Mouse (Mus musculus): ENCODE measurements around the gene Gabrg3. TPM values are rescaled to one million over a fixed set of nuclear protein-coding genes. Genes with fewer than 3 reads are reported as not detected.

Gene Gabrg3
- total RNA-seq, 2 experiments from 2014 or later: 1.2 to 9.1 TPM

DNA sequence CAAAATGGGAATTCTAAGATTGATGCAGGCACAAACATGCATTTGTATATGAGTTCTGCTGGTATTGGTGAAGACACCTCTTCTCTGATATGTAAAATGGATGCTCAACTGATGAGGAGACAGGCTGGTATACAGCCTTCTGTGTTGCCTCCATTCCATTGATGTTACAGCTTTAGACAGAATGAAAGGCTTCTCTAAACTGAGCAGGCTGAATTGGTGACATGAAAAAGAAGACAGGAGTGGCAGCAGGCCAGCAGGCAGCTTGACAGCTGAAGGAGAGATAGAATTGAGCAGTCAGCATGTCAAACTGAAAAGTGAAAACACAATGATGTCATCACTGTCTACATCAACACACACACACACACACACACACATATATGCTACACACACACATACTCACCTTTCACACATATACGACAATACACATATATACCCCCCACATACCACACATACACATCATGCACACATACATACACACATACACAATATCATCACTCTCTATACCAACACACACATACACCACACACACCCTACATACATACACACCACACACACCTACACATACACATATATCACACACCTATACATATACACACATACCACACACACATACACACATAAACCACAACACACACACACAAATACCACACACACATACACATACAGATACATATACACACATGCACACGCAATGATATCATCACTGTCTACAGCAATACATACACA is 315.4 kb downstream of the Gabrg3 start:
- DNase-seq (ENCODE audit: low spot score in 2 of 2): no peak

DNA sequence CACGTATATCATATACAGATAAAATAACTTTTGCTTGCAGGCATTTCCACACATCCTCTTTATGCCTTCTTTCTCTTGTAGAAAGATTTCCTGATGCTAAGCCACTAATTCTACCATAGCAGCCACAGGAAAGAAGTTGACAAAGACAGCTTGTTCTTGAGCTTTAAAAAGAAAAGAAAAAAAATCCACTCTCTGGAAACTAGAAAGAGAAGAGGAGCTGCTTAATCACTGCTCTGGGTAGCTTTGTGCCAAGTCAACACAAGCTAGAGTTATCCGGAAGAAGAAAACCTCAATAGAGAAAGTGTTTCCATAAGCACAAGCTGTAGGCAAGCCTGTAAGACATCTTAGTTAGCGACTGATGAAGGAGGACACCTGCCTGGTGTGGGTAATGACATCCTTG is 321.6 kb downstream of the Gabrg3 start:
- no peak for DNase-seq (ENCODE audit: low spot score in 2 of 2)

DNA sequence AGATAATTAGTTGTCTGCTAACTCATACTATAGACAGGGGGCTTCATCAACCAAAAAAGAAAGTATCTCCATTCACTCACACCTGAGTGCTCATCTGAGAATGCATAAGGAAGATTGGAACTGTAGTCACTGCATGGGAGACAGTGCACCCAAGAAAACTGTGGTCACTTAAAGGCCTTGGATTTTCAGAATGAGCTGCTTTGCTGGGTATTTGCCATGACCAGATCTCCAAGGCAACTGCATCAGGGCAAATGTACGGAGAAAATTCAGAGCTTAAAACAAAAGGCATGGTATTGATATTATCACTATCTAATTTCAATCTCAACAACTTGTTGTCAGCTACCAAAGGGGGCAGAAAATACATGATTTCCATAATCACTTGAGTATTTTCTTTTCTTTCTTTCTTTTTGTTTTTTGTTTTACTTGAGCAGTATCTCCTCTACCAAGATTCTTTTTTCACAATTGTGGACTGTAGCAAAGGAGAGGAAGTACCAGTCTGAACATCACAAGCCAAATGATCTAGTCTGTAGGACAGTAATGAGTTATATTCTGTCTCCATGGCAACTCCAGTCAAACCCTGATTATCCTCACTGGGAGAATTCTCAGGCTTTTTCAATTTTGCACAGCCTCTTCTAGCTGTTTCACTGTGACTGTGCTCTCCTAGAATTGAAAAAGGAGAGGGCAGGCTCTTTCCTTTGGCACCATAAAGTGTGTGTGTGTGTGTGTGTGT is 335.9 kb downstream of the Gabrg3 start:
- DNase-seq (ENCODE audit: low spot score in 2 of 2): no peak

DNA sequence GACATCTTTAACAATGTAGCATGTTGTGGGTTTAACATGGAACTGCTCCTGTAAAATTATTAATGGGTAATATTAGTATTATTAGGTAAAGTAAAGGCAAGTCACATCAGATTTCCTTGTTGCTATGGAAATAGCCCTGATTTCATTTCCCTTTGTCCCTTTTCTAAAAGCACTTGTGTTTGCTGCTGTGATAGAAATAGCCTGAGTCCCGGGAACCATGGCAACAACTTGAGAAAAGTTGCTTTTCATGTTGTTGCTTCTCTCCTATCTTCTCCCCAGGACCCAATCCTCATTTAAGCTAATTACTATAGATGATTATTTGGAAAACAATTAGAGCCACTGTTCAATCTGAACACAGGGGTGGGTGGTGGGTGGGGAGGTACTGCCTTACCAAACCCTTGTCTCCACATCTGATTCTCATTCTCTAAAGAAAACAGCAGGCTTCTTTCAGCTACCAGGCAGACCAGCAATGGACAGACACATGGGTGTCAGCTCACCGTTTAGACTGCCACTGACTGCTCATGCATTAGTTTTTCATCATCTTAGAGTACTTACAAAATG is 349.0 kb downstream of the Gabrg3 start:
- no peak for DNase-seq (ENCODE audit: low spot score in 2 of 2)

DNA sequence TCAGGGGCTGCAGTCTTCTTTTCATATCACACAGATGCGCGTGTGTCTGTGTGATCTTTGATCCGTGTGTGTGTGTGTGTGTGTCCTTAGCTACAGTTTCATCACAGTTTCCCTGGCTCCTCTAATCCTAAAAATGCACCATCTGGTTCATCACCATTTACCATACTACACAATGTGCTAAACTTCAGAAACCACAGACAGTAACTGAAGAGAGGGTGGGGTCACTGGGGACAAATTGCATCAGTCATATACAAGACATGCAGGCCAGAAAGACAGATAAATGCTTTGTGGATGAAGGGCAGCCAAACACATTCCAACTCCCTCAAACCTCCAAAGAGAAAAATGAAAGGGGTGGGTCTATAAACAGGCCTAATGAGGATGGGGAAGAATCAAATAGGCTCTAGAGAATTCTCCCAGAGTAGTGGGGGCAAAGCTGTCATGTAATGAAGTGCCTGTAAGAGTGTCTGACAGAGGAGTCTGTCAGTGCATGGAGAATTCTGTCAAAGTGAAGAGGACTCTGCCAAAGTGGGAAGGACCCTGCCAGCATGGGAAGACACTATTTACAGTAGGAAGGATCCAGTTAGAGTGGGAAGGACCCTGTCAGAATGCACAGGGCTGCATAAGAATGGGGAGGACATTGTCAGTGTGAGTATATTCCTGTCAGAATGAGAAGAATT is 386.3 kb downstream of the Gabrg3 start:
- DNase-seq (ENCODE audit: low spot score in 2 of 2): no peak

- no peak for DNase-seq (ENCODE audit: low spot score in 2 of 2)
These were observed 389.0 kb downstream of the Gabrg3 start for GRCm38 (mm10) chr7:56997713-56998624.

DNA sequence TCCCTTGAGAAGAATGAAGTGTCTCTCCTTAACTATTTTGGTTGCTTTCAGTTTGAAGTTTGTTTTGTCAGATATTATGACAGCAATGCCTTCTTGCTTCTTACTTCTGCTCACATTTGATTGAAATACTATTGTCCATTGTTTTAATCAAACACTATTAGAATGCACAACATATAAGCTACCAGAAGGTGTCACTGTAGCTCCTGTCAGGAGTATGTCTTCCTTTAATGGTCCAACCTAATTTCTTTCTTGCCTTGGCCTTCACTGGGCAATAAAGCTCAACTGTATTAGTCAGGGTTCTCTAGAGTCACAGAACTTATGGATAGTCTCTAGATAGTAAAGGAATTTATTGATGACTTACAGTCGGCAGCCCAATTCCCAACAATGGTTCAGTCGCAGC is 440.6 kb downstream of the Gabrg3 start:
- no peak for DNase-seq (ENCODE audit: low spot score in 2 of 2)

GRCm38 (mm10) chr7:56941606-56942005 is 445.4 kb downstream of the Gabrg3 start:
- DNase-seq (ENCODE audit: low spot score in 2 of 2): no peak

DNA sequence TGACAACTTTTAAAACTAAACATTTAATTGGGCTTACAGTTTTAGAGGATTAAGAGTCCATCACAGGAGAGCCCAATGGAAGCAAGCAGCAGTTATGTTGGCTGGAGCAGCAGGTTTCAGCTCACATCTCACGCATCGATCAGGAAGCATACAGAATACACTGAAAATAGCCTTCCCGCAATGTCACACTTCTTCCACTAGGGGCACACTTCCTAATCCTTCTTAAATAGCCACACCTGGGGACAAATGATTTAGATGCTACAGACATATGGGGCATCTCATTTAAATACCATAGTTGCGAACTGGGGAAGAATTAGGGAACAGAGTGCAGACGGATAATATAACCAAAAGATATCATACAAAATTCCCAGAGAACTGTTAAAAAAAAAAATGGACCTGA is 449.0 kb downstream of the Gabrg3 start:
- no peak for DNase-seq (ENCODE audit: low spot score in 2 of 2)

DNA sequence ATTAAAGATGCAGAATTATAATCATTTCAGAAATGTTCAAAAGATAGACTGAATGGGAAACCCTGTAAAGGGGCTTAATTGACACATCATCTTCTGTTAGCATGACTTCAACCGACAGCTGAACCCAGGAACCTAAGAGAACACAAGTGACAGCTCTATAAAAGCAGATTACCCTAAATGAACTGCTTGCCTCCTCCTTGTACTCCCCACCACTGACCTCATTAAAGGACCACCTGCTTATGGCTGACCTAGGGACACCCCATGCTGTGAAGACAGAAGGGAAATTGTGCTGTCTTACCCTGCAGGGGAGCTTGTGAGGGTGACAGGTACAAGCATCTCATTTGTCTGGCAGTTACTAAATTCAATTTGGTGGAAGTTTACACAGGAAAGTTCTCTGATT is 467.5 kb downstream of the Gabrg3 start:
- DNase-seq (ENCODE audit: low spot score in 2 of 2): no peak

DNA sequence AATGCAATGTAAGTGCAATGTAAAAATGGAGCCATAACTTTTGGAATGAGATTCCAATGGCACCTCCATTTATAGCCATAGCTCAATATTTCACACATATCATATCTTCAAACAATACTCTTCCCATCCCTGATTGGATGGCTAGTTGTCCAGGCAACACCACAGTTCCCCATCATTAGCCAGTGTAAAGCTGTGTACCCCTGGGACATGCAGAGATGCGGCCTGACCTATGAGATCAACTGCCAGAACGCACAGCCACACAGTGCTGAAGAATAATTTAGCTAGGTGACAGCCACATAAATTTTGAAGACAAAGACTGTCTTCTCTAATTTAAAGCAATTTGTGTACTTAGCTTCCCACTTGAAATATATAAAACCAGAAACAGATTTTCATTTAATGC is 472.1 kb downstream of the Gabrg3 start:
- DNase-seq (ENCODE audit: low spot score in 2 of 2): no peak

DNA sequence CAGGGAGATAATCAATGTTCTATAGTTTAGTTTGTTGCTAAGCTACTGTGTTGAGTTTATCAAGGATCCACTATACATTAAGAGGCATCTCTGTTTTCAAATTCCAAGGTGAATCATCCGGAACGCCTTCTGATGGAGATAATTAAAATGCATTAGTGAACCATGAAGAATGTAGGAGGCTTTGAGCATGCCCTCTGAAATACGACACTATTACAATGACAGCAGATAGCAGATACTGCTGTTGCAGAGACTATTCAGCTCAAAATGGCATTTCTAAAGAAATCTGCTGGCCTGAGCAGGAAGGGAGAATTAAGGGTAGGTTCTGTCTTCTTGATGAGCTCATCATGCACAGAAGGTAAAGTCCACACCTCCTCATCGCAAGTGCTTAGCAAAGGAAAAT is 487.2 kb downstream of the Gabrg3 start:
- DNase-seq (ENCODE audit: low spot score in 2 of 2): no peak

DNA sequence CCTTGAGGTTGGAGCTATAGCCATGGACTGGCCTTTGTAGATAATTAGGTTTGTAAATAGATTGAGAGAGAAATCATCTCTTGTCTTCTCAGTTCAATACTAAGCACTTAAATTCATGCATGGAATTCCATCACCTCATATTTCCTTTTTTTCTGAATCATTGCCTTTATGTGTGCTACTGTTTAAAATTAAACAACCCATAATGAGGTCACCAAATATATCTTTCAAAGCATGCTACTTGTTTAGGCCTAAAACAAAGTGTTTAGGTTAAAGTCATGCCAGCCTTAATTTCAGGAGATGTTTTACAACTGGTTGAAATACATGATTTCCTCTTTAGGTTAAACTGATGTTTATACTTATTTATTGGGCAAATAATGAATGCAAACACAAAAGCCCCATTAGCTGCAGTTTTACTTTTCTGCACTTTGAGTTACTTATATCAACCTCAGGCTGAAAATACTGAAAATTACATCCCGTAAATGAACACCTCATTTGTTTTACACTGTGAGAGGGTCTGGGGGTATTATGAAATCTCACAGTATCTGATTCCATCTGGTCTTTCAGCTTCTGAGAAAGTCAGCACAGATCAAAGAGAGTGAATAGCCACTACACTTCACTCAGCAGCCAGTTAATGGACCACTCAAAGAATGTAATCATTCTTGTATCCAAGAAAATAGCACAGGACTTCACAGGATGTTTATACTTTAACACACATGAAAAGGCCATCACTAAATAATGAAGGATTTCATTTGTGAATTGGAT is 519.5 kb downstream of the Gabrg3 start:
- DNase-seq (ENCODE audit: low spot score in 2 of 2): no peak

DNA sequence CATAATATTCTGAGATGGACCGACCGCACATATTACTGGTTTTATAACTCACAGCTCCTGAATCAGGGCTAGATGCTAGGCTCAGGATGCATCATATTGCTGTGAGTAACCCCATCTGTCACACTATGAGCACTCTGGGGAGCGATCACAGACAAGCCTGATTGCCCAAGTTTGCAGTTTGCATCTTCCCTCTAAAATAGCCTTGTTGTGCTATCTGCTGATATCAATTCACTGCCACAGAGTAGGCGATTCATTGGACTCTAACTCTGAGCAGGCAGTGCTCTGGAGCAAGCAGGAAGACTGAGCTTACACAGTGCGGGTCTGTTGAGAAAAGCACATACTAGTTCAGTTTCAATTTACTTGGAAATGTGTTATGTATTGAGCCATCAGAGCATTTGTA is 543.4 kb downstream of the Gabrg3 start:
- DNase-seq (ENCODE audit: low spot score in 2 of 2): no peak

- no peak for DNase-seq (ENCODE audit: low spot score in 2 of 2)
These were observed 561.5 kb downstream of the Gabrg3 start for GRCm38 (mm10) chr7:56825446-56825845.

- no peak for DNase-seq (ENCODE audit: low spot score in 2 of 2)
These were observed 585.1 kb downstream of the Gabrg3 start for GRCm38 (mm10) chr7:56801841-56802240.

DNA sequence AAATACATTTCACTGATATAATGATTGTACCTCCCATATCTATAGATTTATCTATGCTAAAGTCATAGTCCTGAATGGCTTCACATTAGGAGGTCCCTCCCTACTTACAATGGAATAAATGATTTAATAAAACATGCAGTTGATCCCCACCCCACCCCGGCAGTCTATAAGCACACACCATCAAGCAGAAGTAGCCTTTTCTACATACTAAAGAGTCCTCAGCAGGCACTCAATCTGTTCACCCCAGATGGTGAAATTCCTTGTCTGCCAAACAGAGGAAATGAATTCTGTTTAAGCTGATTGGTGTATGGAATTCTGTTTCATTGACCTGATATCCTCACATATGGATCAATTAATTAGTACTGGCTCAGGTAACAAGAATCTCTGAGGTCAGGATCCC is 607.9 kb downstream of the Gabrg3 start:
- no peak for DNase-seq (ENCODE audit: low spot score in 2 of 2)

DNA sequence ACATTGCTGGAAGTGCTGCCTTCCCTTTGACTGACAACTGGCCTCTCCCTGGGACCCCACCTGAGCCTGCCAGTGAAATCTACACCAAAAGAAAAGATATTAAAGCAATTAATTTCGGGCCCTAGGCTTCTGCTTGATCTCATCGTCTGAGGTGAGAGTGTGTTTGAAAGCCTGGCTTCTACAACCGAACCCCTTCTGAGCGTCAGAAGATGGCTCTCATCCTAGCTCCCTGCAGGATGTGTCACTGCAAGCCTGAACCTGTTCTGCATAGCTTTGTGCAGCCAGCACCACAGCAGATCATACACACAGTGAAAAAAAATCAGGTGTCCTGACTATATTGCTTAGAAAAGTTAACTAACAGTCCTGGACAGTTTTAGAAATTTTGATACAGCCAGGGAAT is 618.8 kb downstream of the Gabrg3 start:
- no peak for DNase-seq (ENCODE audit: low spot score in 2 of 2)

DNA sequence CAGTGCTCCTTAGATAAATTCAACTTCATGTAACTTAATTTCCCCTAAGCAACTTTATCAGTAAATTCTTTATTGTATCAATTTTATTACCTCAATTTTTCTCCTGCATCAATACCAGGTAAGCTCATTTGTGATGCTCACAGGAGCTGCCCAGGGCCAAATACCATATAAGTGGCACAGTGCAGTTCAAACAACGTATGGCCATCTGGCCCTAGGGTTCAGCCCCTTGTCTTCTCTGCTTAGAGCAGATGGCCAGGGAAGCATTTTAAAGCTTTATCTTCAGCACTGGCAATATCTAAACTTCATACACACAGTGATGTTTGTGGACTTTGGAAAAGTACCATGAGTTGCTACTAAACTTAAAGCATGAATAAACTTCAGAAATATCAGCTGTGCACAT is 619.2 kb downstream of the Gabrg3 start:
- no peak for DNase-seq (ENCODE audit: low spot score in 2 of 2)
